Mouse (Mus musculus): ENCODE measurements around the gene Tshr.
"Not testable (repeated sequence)": the region's sequence is repeated elsewhere in the genome, so short reads cannot be mapped to it uniquely, and the experiment has no call there.

Tshr gene

GRCm38 (mm10) chr12:91384281-91385017 lies at the start of gene Tshr, which contains the start of gene Cep128:
Tshr (plus strand) TSS chr12:91384563.
Cep128 (minus strand) TSS chr12:91384409.
- DNase-seq (ENCODE audit: extremely low spot score, low spot score) = peak; percentile 90

DNA sequence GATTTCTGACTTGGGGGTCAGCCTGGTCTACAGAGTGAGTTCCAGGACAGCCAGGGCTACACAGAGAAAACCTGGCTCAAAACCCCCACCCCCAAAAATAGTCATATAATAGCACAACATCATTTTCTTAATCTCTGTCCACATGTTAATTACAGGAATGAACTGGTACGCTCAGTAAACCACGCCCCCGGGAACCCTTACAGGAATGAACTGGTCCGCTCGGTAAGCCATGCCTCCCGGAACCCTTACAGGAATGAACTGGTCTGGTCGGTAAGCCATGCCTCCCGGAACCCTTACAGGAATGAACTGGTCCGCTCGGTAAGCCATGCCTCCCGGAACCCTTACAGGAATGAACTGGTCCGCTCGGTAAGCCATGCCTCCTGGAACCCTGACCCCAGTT lies 45.7 kb upstream of the Tshr start:
- DNase-seq (ENCODE audit: extremely low spot score, low spot score) = not testable (repeated sequence)

GRCm38 (mm10) chr12:91353783-91354182 lies 30.6 kb upstream of the Tshr start:
- DNase-seq (ENCODE audit: extremely low spot score, low spot score) = no peak

GRCm38 (mm10) chr12:91369173-91369572 lies 15.2 kb upstream of the Tshr start:
- no peak for DNase-seq (ENCODE audit: extremely low spot score, low spot score)

DNA sequence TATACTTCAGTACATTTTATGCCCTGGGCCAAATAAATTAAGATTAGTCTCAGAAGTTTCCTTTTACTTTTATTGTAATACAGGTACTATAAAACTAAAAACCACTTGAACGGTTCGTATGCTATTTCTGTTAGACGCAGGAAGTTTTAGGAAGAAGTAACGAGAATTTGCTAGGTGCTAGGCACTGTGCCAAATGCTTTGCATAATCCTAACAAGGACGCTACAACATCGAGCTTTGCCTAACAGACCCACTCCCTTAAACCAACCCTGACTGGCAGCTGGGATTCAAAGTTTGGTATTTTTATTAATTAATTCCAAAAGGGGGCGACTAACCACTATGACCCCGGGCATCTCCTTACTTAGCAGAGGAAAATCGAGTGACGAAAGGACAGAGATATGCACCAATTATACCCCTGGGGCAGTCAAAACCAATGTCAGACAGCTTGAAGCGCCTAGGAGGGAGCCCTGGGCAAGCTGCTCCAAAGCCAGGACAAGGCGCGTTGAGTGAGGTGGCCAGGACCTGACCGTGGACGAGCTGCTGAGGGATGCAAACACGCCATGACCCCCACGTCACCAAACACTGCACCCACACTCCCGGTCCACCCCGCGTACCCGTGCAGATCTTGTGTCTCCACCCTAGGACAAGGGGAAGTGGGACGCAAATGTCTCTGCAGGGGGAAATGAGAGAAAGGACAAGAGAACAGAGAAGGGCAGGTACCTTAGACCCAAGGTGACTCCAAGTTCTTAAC lies 673 bp upstream of the Tshr start:
- DNase-seq (ENCODE audit: extremely low spot score, low spot score) = no peak

DNA sequence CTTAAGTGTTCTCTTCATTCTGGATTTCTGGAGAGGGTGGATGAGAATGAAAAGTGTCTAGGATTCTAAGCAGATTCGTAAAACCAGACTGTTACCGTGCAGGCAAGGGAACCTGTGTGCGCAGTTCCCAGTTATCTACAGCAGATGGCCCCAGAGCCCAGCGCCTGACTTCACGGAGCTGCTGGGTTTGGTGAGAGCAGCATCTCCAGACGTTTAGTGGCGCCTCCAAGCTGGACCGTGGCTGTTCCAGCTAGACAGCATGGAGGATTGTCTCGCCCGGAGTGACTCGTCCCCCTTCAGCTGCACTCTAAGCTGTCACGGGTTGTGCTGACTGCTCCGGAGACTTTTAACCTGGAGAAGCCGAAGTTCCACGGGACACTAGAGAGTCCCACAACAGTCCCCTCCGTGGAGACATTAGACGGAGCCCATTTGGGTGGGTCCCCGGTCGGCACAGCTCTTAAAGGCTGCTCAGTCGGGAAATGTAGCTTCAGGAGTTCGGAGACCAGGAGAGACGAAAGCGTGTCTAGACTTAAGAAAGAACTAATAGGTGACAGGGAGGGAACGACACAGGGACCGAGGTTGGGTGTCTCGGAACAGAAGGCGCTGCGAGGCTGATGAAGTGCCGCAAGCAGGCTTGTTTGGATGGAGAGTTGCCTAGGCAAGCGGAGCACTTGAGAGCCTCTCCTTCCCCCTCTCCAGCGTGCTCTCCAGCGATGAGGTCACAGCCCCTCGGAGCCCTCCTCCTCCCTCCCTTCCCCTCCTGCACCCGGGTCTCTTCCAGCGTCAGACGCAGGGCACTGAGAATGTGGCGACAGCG lies 16.1 kb downstream of the Tshr start:
- DNase-seq (ENCODE audit: extremely low spot score, low spot score) = peak; percentile 77

GRCm38 (mm10) chr12:91401049-91401352 lies 16.6 kb downstream of the Tshr start:
- no peak for DNase-seq (ENCODE audit: extremely low spot score, low spot score)

GRCm38 (mm10) chr12:91410306-91410705 lies 25.9 kb downstream of the Tshr start:
- no peak for DNase-seq (ENCODE audit: extremely low spot score, low spot score)

DNA sequence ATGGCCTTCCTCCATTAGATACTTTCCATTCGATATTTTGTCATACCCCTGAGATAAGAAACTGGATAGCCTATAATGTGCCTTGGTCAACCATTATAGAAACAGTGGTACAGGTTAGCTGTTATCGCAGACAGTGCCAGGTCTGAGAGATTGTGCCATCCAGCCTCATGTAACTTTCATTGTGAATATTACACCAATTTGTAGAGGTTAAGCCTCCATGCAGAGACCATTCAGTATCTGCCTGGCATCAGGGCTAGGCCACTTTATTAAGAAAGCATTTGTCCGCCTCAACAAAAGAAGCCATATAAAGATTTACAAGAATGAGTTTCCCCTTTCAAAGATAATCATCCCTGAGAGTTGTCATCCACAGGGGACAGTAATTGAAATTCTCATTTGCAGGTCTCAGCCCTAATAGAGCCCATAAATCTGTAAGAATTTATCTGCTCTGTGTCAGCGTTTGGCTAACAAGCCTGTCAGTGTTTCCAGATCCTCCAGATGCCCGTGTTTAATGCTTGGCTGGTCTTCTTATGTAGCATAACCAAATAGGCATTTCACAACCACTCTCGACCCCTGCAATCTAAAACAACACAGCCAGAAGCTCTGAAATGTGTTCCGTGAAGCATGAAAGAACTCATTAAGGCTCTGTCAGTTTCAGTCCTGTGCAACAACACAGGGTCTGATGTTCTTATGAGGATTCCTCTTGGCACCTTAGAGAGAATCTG lies 28.3 kb downstream of the Tshr start:
- no peak for DNase-seq (ENCODE audit: extremely low spot score, low spot score)

DNA sequence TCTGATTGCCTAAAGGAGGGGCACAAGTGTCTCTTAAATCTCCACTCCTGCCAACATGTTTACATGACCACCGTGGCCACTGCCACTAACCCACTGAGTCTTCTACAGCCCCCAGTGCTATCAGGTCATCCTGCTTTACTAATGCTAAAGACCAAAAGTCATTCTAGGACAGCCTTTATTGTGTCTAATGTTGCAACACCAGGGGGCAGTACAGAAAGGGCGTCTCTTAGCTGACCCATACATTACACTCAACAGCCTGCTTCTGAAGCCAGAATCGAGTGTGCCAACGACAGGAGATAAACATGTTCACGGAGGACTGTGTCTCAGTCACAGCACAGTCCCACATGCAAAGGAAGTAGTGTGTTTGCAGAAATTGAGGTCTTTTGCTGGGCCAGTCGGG lies 30.7 kb downstream of the Tshr start:
- no peak for DNase-seq (ENCODE audit: extremely low spot score, low spot score)

- no peak for DNase-seq (ENCODE audit: extremely low spot score, low spot score)
Observed at GRCm38 (mm10) chr12:91416828-91417227, 32.5 kb downstream of the Tshr start.

GRCm38 (mm10) chr12:91418791-91419190 lies 34.4 kb downstream of the Tshr start:
- peak; percentile 63 for DNase-seq (ENCODE audit: extremely low spot score, low spot score)

DNA sequence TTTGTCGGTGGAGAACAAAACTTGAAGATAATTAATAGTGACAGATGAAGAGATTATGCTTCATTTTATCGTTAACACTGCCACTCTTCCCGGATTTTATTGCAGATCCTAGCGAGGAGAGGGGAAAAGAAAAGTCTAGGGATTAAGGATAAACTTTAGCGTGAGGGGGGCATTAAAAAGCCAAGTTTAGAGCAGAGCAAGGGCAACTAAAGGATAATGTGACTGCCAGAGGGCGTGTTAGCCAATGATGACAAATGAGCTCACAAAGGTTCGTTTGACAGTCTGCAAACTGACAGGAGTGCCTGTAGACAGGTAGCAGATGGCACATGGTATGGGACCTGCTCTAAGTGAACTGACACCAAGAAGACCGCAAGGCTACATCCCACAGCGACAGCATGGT lies 36.9 kb downstream of the Tshr start:
- no peak for DNase-seq (ENCODE audit: extremely low spot score, low spot score)

- DNase-seq (ENCODE audit: extremely low spot score, low spot score) = no peak
Observed at GRCm38 (mm10) chr12:91423125-91423820, 38.9 kb downstream of the Tshr start.

GRCm38 (mm10) chr12:91426499-91426898 lies 42.1 kb downstream of the Tshr start:
- no peak for DNase-seq (ENCODE audit: extremely low spot score, low spot score)

GRCm38 (mm10) chr12:91427129-91427528 lies 42.8 kb downstream of the Tshr start:
- DNase-seq (ENCODE audit: extremely low spot score, low spot score) = no peak

- no peak for DNase-seq (ENCODE audit: extremely low spot score, low spot score)
Observed at GRCm38 (mm10) chr12:91482195-91482733, 97.9 kb downstream of the Tshr start.

GRCm38 (mm10) chr12:91486342-91486741 lies 102.0 kb downstream of the Tshr start:
- DNase-seq (ENCODE audit: extremely low spot score, low spot score) = no peak

GRCm38 (mm10) chr12:91488406-91488805 lies 104.0 kb downstream of the Tshr start:
- no peak for DNase-seq (ENCODE audit: extremely low spot score, low spot score)

DNA sequence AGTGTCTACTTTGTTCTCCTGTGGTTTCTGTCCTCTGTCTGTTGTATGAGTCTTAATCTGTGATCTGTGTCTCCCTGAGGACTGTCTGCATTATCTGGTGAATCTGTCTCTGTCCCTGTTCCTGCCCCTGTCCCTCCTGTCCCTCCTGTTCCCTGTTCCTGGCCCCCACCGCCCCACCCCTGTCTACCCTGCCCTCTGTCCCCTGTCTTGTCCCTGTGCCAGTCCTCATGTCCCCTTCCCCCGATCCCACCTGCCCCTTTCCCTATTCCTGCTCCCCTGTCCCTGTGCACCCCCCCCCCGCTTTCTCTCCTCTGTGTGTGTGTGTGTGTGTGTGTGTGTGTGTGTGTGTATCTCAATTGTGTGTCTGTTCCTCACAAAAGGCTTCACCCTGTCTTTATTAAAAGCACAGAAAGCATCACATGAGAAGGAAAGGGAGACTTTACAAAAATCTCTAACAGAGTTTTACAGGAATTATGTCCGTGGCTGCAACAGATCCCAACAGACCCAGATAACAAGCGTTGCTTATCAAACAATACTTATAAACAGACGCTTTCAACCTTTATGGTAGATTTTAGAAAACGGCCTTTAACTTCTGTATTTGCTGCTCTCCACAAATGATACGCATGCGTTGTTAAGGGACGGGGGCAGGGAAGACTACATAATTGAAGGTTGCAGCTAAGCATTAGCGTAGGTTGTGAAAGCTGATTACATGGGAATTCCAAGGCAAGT lies 111.3 kb downstream of the Tshr start:
- DNase-seq (ENCODE audit: extremely low spot score, low spot score) = no peak

Data from neural tube, embryonic 10.5 days (tissue).